ENCODE assay signal across 18 mouse cellular contexts in genomic region chr4:136998371-136998770, GRCm38 (mm10). TPM values are rescaled to one million over a fixed set of nuclear protein-coding genes. Genes with fewer than 3 reads are reported as not detected.
"Had no signal": no experiment of that assay in that cellular context is flagged by ENCODE, and none has a peak within 500 bp of the region (broad histone marks: within the 10 kb centered on the region; RNA-seq: fewer than 3 reads in every experiment).

No protein-coding gene starts in this region.

- H3K9me3 ChIP-seq: midbrain, embryonic 10.5 days; midbrain, embryonic 12.5 days; neural tube, embryonic 13.5 days; neural tube, embryonic 15.5 days had no signal

- H3K27me3 ChIP-seq: midbrain, embryonic 12.5 days; neural tube, embryonic 13.5 days; neural tube, embryonic 15.5 days had no signal

- ATAC-seq: midbrain, embryonic 16.5 days had no signal

- H3K27ac ChIP-seq: midbrain, embryonic 10.5 days; midbrain, embryonic 12.5 days; neural tube, embryonic 13.5 days; neural tube, embryonic 15.5 days had no signal

- H3K4me3 ChIP-seq: midbrain, embryonic 10.5 days; midbrain, embryonic 12.5 days; myocyte; neural tube, embryonic 13.5 days; neural tube, embryonic 15.5 days had no signal

- H3K9ac ChIP-seq: lung, embryonic 14.5 days; midbrain, embryonic 12.5 days; neural tube, embryonic 13.5 days; neural tube, embryonic 15.5 days had no signal

- H3K4me2 ChIP-seq: lung, embryonic 14.5 days; midbrain, embryonic 12.5 days; neural tube, embryonic 13.5 days; neural tube, embryonic 15.5 days had no signal

- DNase-seq: lung, embryonic 14.5 days; lung, postnatal 10 days; lung, postnatal 4 days; midbrain, embryonic 14.5 days; right cerebral cortex, postnatal 4 days; spleen, adult 18-20 months; thymus, adult 18-20 months; thymus, postnatal 14 days; thymus, postnatal 36 days had no signal

- H3K4me1 ChIP-seq: midbrain, embryonic 10.5 days; midbrain, embryonic 12.5 days had no signal

RNA-seq across cellular contexts. Expression of gene Epha8, which starts 41.8 kb away (rescaled TPM):
- total RNA-seq: megakaryocyte, adult 5-6 weeks; megakaryocyte-erythroid progenitor cell, adult 5-6 weeks had no signal
- polyA plus RNA-seq: lung, embryonic 16.5 days; myocyte had no signal
